Mouse (Mus musculus) cerebellum, adult 2 months (tissue): Measurements from ENCODE around the gene Gm10142.
"Not testable (repeated sequence)": the region's sequence is repeated elsewhere in the genome, so short reads cannot be mapped to it uniquely, and the experiment has no call there.

Experiments used
- CTCF ChIP-seq: fragments of 200-500 bp; IDR thresholded peaks from 2 replicates; pipeline ENCODE4 v1.5.1; 2011; ENCODE audit warnings: low read depth, mild to moderate bottlenecking, control low read depth, low read length, moderate library complexity, borderline replicate concordance; ENCODE audit not compliant: insufficient read depth
- POLR2A ChIP-seq: fragments of 200-500 bp; IDR thresholded peaks from 2 replicates; pipeline ENCODE4 v1.6.1; 2011; ENCODE audit warnings: low read length, control low read depth, borderline replicate concordance; ENCODE audit not compliant: insufficient read depth

- not testable (repeated sequence) for TF ChIP-seq POLR2A, CTCF
Observed at GRCm38 (mm10) chr10:77711157-77711556, 4.5 kb upstream of the Gm10142 start, which contains the start of gene Gm10024.
